Mouse (Mus musculus): ENCODE data around the gene Tead1. TPM values are rescaled to one million over a fixed set of nuclear protein-coding genes. Genes with fewer than 3 reads are reported as not detected.

Gene Tead1
- polyA plus RNA-seq, 1 experiment from 2014 or later = 1.7 TPM

- no peak overlapping the region for H3K9ac ChIP-seq
- H3K36me3 ChIP-seq = no peaks in the 10 kb centered on the region
- no peak overlapping the region for H3K4me3 ChIP-seq (replicated peaks)
- WGBS (ENCODE audit: insufficient replicate concordance) = 46% methylated on average over 5 of the region's 5 CpGs
- peaks cover 14% of the 10 kb centered on the region for H3K4me1 ChIP-seq (replicated peaks)
- ATAC-seq (ENCODE audit: low read depth) (no peak), DNase-seq (no peak)
- no peak overlapping the region for H3K4me2 ChIP-seq
- H3K27me3 ChIP-seq = no peaks in the 10 kb centered on the region
- H3K9me3 ChIP-seq (replicated peaks) = no peaks in the 10 kb centered on the region
- H3K27ac ChIP-seq = no peak overlapping the region
These were observed 34.4 kb downstream of the Tead1 start for GRCm38 (mm10) chr7:112713509-112713908.

GRCm38 (mm10) chr7:112714783-112715182, 35.7 kb downstream of the Tead1 start:
- Histone ChIP-seq H3K36me3 (no peaks in the 10 kb centered on the region), H3K27me3 (0 out of 2 replicates have a peak, but pooled peaks cover 3% of the 10 kb centered on the region), H3K9ac (no peak overlapping the region), H3K9me3 (replicated peaks) (no peaks in the 10 kb centered on the region), H3K27ac (no peak overlapping the region), H3K4me1 (replicated peaks) (peaks cover 14% of the 10 kb centered on the region), H3K4me3 (replicated peaks) (no peak overlapping the region), H3K4me2 (no peak overlapping the region)
- ATAC-seq (ENCODE audit: low read depth) (no peak), DNase-seq (no peak)
- WGBS (ENCODE audit: insufficient replicate concordance) = 56% methylated on average over 6 of the region's 6 CpGs

- Histone ChIP-seq H3K9ac (no peak overlapping the region), H3K4me3 (replicated peaks) (no peak overlapping the region), H3K36me3 (no peaks in the 10 kb centered on the region), H3K9me3 (replicated peaks) (no peaks in the 10 kb centered on the region), H3K4me2 (no peak overlapping the region), H3K27me3 (peaks cover 12% of the 10 kb centered on the region; the same call in 1 of the 2 replicates), H3K4me1 (replicated peaks) (peaks cover 24% of the 10 kb centered on the region), H3K27ac (no peak overlapping the region)
- 65% methylated on average over 6 of the region's 6 CpGs for WGBS (ENCODE audit: insufficient replicate concordance)
- no peak for DNase-seq
- no peak for ATAC-seq (ENCODE audit: low read depth)
These were observed 37.6 kb downstream of the Tead1 start for GRCm38 (mm10) chr7:112716701-112717100.

- Histone ChIP-seq H3K4me2 (no peak overlapping the region), H3K4me3 (replicated peaks) (no peak overlapping the region), H3K27me3 (peaks cover 12% of the 10 kb centered on the region; the same call in 1 of the 2 replicates), H3K4me1 (replicated peaks) (peaks cover 24% of the 10 kb centered on the region), H3K27ac (no peak overlapping the region), H3K36me3 (no peaks in the 10 kb centered on the region), H3K9ac (no peak overlapping the region), H3K9me3 (replicated peaks) (no peaks in the 10 kb centered on the region)
- DNase-seq (no peak), ATAC-seq (ENCODE audit: low read depth) (no peak)
- 5% methylated on average over 2 of the region's 2 CpGs for WGBS (ENCODE audit: insufficient replicate concordance)
These were observed 38.6 kb downstream of the Tead1 start for GRCm38 (mm10) chr7:112717676-112718075.

- no peaks in the 10 kb centered on the region for H3K9me3 ChIP-seq (replicated peaks)
- peaks cover 12% of the 10 kb centered on the region; the same call in 1 of the 2 replicates for H3K27me3 ChIP-seq
- H3K9ac ChIP-seq = no peak overlapping the region
- WGBS (ENCODE audit: insufficient replicate concordance) = 19% methylated on average over 11 of the region's 11 CpGs
- H3K27ac ChIP-seq = no peak overlapping the region
- H3K4me1 ChIP-seq (replicated peaks) = peaks cover 23% of the 10 kb centered on the region; the same call in 1 of the 2 replicates
- no peak overlapping the region for H3K4me2 ChIP-seq
- no peak overlapping the region for H3K4me3 ChIP-seq (replicated peaks)
- DNase-seq (no peak), ATAC-seq (ENCODE audit: low read depth) (no peak)
- no peaks in the 10 kb centered on the region for H3K36me3 ChIP-seq
These were observed 40.5 kb downstream of the Tead1 start for GRCm38 (mm10) chr7:112719394-112720142.

- Histone ChIP-seq H3K36me3 (no peaks in the 10 kb centered on the region), H3K4me2 (peak overlapping the region; percentile 21; the same call in 1 of the 2 replicates), H3K9me3 (replicated peaks) (no peaks in the 10 kb centered on the region), H3K9ac (no peak overlapping the region), H3K27me3 (peaks cover 17% of the 10 kb centered on the region; the same call in 1 of the 2 replicates), H3K4me1 (replicated peaks) (peaks cover 20% of the 10 kb centered on the region; the same call in 1 of the 2 replicates), H3K4me3 (replicated peaks) (no peak overlapping the region), H3K27ac (no peak overlapping the region)
- 21% methylated on average over 23 of the region's 23 CpGs for WGBS (ENCODE audit: insufficient replicate concordance)
- DNase-seq (no peak), ATAC-seq (ENCODE audit: low read depth) (no peak)
These were observed 41.2 kb downstream of the Tead1 start for GRCm38 (mm10) chr7:112720143-112720988.

- Histone ChIP-seq H3K4me3 (replicated peaks) (no peak overlapping the region), H3K36me3 (no peaks in the 10 kb centered on the region), H3K27ac (no peak overlapping the region), H3K4me2 (no peak overlapping the region), H3K4me1 (replicated peaks) (peaks cover 20% of the 10 kb centered on the region; the same call in 1 of the 2 replicates), H3K9ac (no peak overlapping the region), H3K9me3 (replicated peaks) (no peaks in the 10 kb centered on the region), H3K27me3 (peaks cover 17% of the 10 kb centered on the region; the same call in 1 of the 2 replicates)
- 25% methylated on average over 4 of the region's 4 CpGs for WGBS (ENCODE audit: insufficient replicate concordance)
- DNase-seq (no peak), ATAC-seq (ENCODE audit: low read depth) (no peak)
These were observed 41.8 kb downstream of the Tead1 start for GRCm38 (mm10) chr7:112720989-112721337.

GRCm38 (mm10) chr7:112721859-112722258, 42.7 kb downstream of the Tead1 start:
- H3K27ac ChIP-seq = no peak overlapping the region
- H3K9me3 ChIP-seq (replicated peaks) = no peaks in the 10 kb centered on the region
- H3K4me3 ChIP-seq (replicated peaks) = no peak overlapping the region
- no peaks in the 10 kb centered on the region for H3K36me3 ChIP-seq
- ATAC-seq (ENCODE audit: low read depth) (no peak), DNase-seq (peak; percentile 13)
- no peak overlapping the region for H3K9ac ChIP-seq
- no peak overlapping the region for H3K4me2 ChIP-seq
- 35% methylated on average over 4 of the region's 4 CpGs for WGBS (ENCODE audit: insufficient replicate concordance)
- peaks cover 17% of the 10 kb centered on the region; the same call in 1 of the 2 replicates for H3K27me3 ChIP-seq
- peaks cover 15% of the 10 kb centered on the region; the same call in 1 of the 2 replicates for H3K4me1 ChIP-seq (replicated peaks)

GRCm38 (mm10) chr7:112728399-112728798, 49.3 kb downstream of the Tead1 start:
- no peaks in the 10 kb centered on the region for H3K36me3 ChIP-seq
- 0 out of 2 replicates have a peak, but pooled peaks cover 4% of the 10 kb centered on the region for H3K4me1 ChIP-seq (replicated peaks)
- WGBS (ENCODE audit: insufficient replicate concordance) = 52% methylated on average over 2 of the region's 2 CpGs
- no peak overlapping the region for H3K27ac ChIP-seq
- H3K27me3 ChIP-seq = 0 out of 2 replicates have a peak, but pooled peaks cover 5% of the 10 kb centered on the region
- no peak for ATAC-seq (ENCODE audit: low read depth)
- no peak for DNase-seq
- no peaks in the 10 kb centered on the region for H3K9me3 ChIP-seq (replicated peaks)
- no peak overlapping the region for H3K4me2 ChIP-seq
- no peak overlapping the region for H3K4me3 ChIP-seq (replicated peaks)
- H3K9ac ChIP-seq = no peak overlapping the region

GRCm38 (mm10) chr7:112730209-112730608, 51.1 kb downstream of the Tead1 start:
- H3K9me3 ChIP-seq (replicated peaks) = no peaks in the 10 kb centered on the region
- DNase-seq (no peak), ATAC-seq (ENCODE audit: low read depth) (no peak)
- H3K4me3 ChIP-seq (replicated peaks) = no peak overlapping the region
- no peak overlapping the region for H3K27ac ChIP-seq
- no peak overlapping the region for H3K4me2 ChIP-seq
- 0 out of 2 replicates have a peak, but pooled peaks cover 8% of the 10 kb centered on the region for H3K4me1 ChIP-seq (replicated peaks)
- no peak overlapping the region for H3K9ac ChIP-seq
- WGBS (ENCODE audit: insufficient replicate concordance) = 59% methylated on average over 5 of the region's 5 CpGs
- H3K36me3 ChIP-seq = no peaks in the 10 kb centered on the region
- no peaks in the 10 kb centered on the region for H3K27me3 ChIP-seq

- no peak overlapping the region for H3K4me3 ChIP-seq (replicated peaks)
- H3K4me2 ChIP-seq = no peak overlapping the region
- no peak overlapping the region for H3K9ac ChIP-seq
- H3K27me3 ChIP-seq = no peaks in the 10 kb centered on the region
- H3K9me3 ChIP-seq (replicated peaks) = no peaks in the 10 kb centered on the region
- ATAC-seq (ENCODE audit: low read depth) = no peak
- 75% methylated on average over 8 of the region's 8 CpGs for WGBS (ENCODE audit: insufficient replicate concordance)
- DNase-seq = no peak
- H3K27ac ChIP-seq = no peak overlapping the region
- H3K36me3 ChIP-seq = no peaks in the 10 kb centered on the region
- 0 out of 2 replicates have a peak, but pooled peaks cover 8% of the 10 kb centered on the region for H3K4me1 ChIP-seq (replicated peaks)
These were observed 52.5 kb downstream of the Tead1 start for GRCm38 (mm10) chr7:112731584-112731983.

Data from liver, embryonic 13.5 days (tissue).